In genomic region chr9:30668095-30668494, GRCm38 (mm10) we compare ENCODE assay signal across 11 mouse cellular contexts.
"Had no signal": no experiment of that assay in that cellular context is flagged by ENCODE, and none has a peak within 500 bp of the region (broad histone marks: within the 10 kb centered on the region; RNA-seq: fewer than 3 reads in every experiment).

No protein-coding gene starts in this region.

- DNase-seq: left cerebral cortex, postnatal 4 days; liver; liver, embryonic 13.5 days; liver, postnatal 0 days; lung, adult 2 months; lung, embryonic 14.5 days; lung, postnatal 10 days; lung, postnatal 14 days; lung, postnatal 36 days; lung, postnatal 4 days; midbrain, embryonic 14.5 days had no signal
